Comparison of ENCODE assay signal across 8 mouse cellular contexts in the genomic region with DNA sequence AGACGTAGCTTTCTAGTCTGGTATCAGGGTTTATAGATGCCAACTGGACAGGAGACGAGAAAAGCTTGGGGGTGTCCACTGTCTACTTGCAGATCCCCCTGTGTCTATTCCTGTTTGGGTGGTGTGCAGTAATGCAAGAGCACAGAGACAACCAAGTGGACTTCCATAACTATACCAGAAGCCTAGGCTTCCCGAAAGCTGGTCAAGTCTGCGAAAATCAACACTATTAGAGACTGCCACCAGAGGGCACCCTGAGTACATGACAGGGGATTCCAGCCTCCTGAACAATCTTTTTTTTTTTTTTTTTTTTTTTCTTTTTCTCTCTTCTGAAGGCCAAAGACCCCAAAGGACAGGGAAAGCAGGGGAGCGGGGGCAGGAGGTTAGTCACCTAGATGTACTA. TPM values are rescaled to one million over a fixed set of nuclear protein-coding genes. Genes with fewer than 3 reads are reported as not detected.
DNase-seq lines count a peak whose midpoint lies in the region; ATAC-seq lines count a peak whose summit lies in the region.

No protein-coding gene starts in this region.

- DNase-seq in forebrain, embryonic 10.5 days (ENCODE audit: extremely low spot score, low spot score), result peak; percentile 74
- DNase-seq in adrenal gland, adult (ENCODE audit: inconsistent age in 2 of 2, low spot score in 1 of 2), result peak; percentile 67 to 90
- DNase-seq in cerebellum, postnatal 4 days (ENCODE audit: low spot score in 2 of 2), result peak; percentile 86 to 88
- DNase-seq in layer of hippocampus, adult 8-10 months (ENCODE audit: low spot score in 2 of 2), result peak; percentile 58 to 85
- DNase-seq in lung, postnatal 36 days, result peak; percentile 90
- DNase-seq in spleen, adult 18-20 months, result peak; percentile 24 to 76

- no peak overlapping the region for H3K4me3 ChIP-seq in forebrain, embryonic 10.5 days
- H3K4me3 ChIP-seq in forebrain, embryonic 16.5 days (replicated peaks; ENCODE audit: low read length), result no peak overlapping the region

- no peak overlapping the region for H3K9ac ChIP-seq in forebrain, embryonic 16.5 days (replicated peaks; ENCODE audit: low read depth, low read length)

- 20% methylated on average over 5 of the region's 5 CpGs for WGBS in forebrain, embryonic 10.5 days
- WGBS in forebrain, embryonic 16.5 days, result 18% methylated on average over 5 of the region's 5 CpGs

- H3K4me1 ChIP-seq in forebrain, embryonic 10.5 days, result peaks cover 49% of the 10 kb centered on the region
- peaks cover 9% of the 10 kb centered on the region for H3K4me1 ChIP-seq in forebrain, embryonic 16.5 days (replicated peaks; ENCODE audit: control insufficient read depth, insufficient read depth, low read length)

- H3K4me2 ChIP-seq in forebrain, embryonic 16.5 days (ENCODE audit: low read length), result no peak overlapping the region

- no peak for ATAC-seq in forebrain, embryonic 16.5 days
- ATAC-seq in granulocyte monocyte progenitor cell, adult 5-6 weeks (replicated peaks; ENCODE audit: poor library complexity, severe bottlenecking), result peak; percentile 76

- no peak overlapping the region for H3K27ac ChIP-seq in forebrain, embryonic 10.5 days
- H3K27ac ChIP-seq in forebrain, embryonic 16.5 days (ENCODE audit: low read length), result no peak overlapping the region

- peaks cover 100% of the 10 kb centered on the region for H3K27me3 ChIP-seq in forebrain, embryonic 10.5 days (ENCODE audit: poor library complexity, severe bottlenecking)
- peaks cover 56% of the 10 kb centered on the region for H3K27me3 ChIP-seq in forebrain, embryonic 16.5 days (replicated peaks; ENCODE audit: control insufficient read depth, insufficient read depth, low read length)

- H3K9me3 ChIP-seq in forebrain, embryonic 10.5 days, result no peaks in the 10 kb centered on the region
- no peaks in the 10 kb centered on the region for H3K9me3 ChIP-seq in forebrain, embryonic 16.5 days (ENCODE audit: control insufficient read depth, low read length)

- H3K36me3 ChIP-seq in forebrain, embryonic 10.5 days (replicated peaks), result no peaks in the 10 kb centered on the region
- no peaks in the 10 kb centered on the region for H3K36me3 ChIP-seq in forebrain, embryonic 16.5 days (ENCODE audit: control insufficient read depth, insufficient read depth)

RNA-seq across cellular contexts. Expression of a gene that starts 12.4 kb away (rescaled TPM):
- 0.16 TPM in 1 of 2 replicates, not detected in the other for polyA plus RNA-seq in forebrain, embryonic 10.5 days (2016; fragmentation: Nextera tagmentation; extraction: Ambion mirVana)
- polyA plus RNA-seq in forebrain, embryonic 16.5 days (2015; fragmentation: Nextera tagmentation; extraction: Ambion mirVana), result 0.15 and 0.47 TPM in 2 replicates
- not detected in 2 replicates for total RNA-seq in granulocyte monocyte progenitor cell, adult 5-6 weeks (2014; fragmentation: Nextera tagmentation)
- total RNA-seq in granulocyte monocyte progenitor cell, adult 5-6 weeks (2017), result not detected in 2 replicates
- under 1 TPM in 2 of 4 experiments, not detected in 2; 0.20 to 0.28 TPM for total RNA-seq in layer of hippocampus, adult 8-10 months (2022)

RNA-seq across cellular contexts. Expression of a gene that starts 18.6 kb away (rescaled TPM):
- not detected in 2 replicates for polyA plus RNA-seq in forebrain, embryonic 10.5 days (2016; fragmentation: Nextera tagmentation; extraction: Ambion mirVana)
- polyA plus RNA-seq in forebrain, embryonic 16.5 days (2015; fragmentation: Nextera tagmentation; extraction: Ambion mirVana), result 0.18 TPM in 1 of 2 replicates, not detected in the other
- total RNA-seq in granulocyte monocyte progenitor cell, adult 5-6 weeks (2014; fragmentation: Nextera tagmentation), result not detected in 2 replicates
- total RNA-seq in granulocyte monocyte progenitor cell, adult 5-6 weeks (2017), result not detected in 2 replicates
- total RNA-seq in layer of hippocampus, adult 8-10 months (2022), result under 1 TPM in 3 of 4 experiments, not detected in 1; 0.39 to 0.53 (median 0.41) TPM

RNA-seq across cellular contexts. Expression of a gene that starts 36.9 kb away (rescaled TPM):
- 1.7 and 2.3 TPM in 2 replicates for polyA plus RNA-seq in forebrain, embryonic 10.5 days (2016; fragmentation: Nextera tagmentation; extraction: Ambion mirVana)
- polyA plus RNA-seq in forebrain, embryonic 16.5 days (2015; fragmentation: Nextera tagmentation; extraction: Ambion mirVana), result 0.10 TPM in 1 of 2 replicates, not detected in the other
- total RNA-seq in granulocyte monocyte progenitor cell, adult 5-6 weeks (2014; fragmentation: Nextera tagmentation), result not detected in 2 replicates
- not detected in 2 replicates for total RNA-seq in granulocyte monocyte progenitor cell, adult 5-6 weeks (2017)
- under 1 TPM in 1 of 4 experiments, not detected in 3; 0.08 TPM for total RNA-seq in layer of hippocampus, adult 8-10 months (2022)
